Mouse (Mus musculus) midbrain, embryonic 13.5 days (tissue): ENCODE measurements around the gene Zfp217. TPM values are rescaled to one million over a fixed set of nuclear protein-coding genes. Genes with fewer than 3 reads are reported as not detected.

Experiments
- ATAC-seq: fragments of 200-750 bp; cut with Nextera tagmentation; 2 replicates; pipeline ENCODE4 v1.8.0; 2017; ENCODE audit warnings: mild to moderate bottlenecking, moderate TSS enrichment, moderate library complexity
- H3K27ac ChIP-seq: fragments of 300-500 bp; sonication (generic); 2 replicates; pipeline ENCODE4 v1.5.1; 2015; ENCODE audit warnings: inconsistent platforms, mild to moderate bottlenecking, moderate library complexity
- H3K27me3 ChIP-seq: fragments of 300-500 bp; sonication (generic); 2 replicates; pipeline ENCODE4 v1.6.1; 2015; ENCODE audit warnings: mild to moderate bottlenecking, inconsistent platforms
- H3K36me3 ChIP-seq: fragments of 300-500 bp; sonication (generic); 2 replicates; pipeline ENCODE4 v1.6.1; 2015; ENCODE audit warnings: mild to moderate bottlenecking, inconsistent platforms
- H3K4me1 ChIP-seq: fragments of 300-500 bp; sonication (generic); replicated peaks from 2 replicates; pipeline ENCODE4 v1.6.1; 2015; ENCODE audit warnings: inconsistent platforms
- H3K4me2 ChIP-seq: fragments of 300-500 bp; sonication (generic); replicated peaks from 2 replicates; pipeline ENCODE4 v1.6.1; 2015; ENCODE audit warnings: moderate library complexity, mild to moderate bottlenecking, inconsistent platforms
- H3K4me3 ChIP-seq: fragments of 300-500 bp; sonication (generic); replicated peaks from 2 replicates; pipeline ENCODE4 v1.5.1; 2015; ENCODE audit warnings: mild to moderate bottlenecking, inconsistent platforms
- H3K9ac ChIP-seq: fragments of 300-500 bp; sonication (generic); replicated peaks from 2 replicates; pipeline ENCODE4 v1.6.1; 2015; ENCODE audit warnings: mild to moderate bottlenecking, inconsistent platforms
- H3K9me3 ChIP-seq: fragments of 300-500 bp; sonication (generic); 2 replicates; pipeline ENCODE4 v1.6.1; 2016; ENCODE audit warnings: mild to moderate bottlenecking, inconsistent platforms
- WGBS: fragments of 180-500 bp; shearing (Covaris S2); methylation state at CpG from one replicate; pipeline ENCODE4 v1.1.7; 2015; 5-methylcytosine and 5-hydroxymethylcytosine counted together
- polyA plus RNA-seq: library from polyadenylated mRNA; unstranded; fragments of >200 nt; fragmentation: Nextera tagmentation; extraction: Ambion mirVana; gene quantifications from 2 replicates; pipeline ENCODE4 v1.2.1, GENCODE M21; 2015

Zfp217 gene
- polyA plus RNA-seq, 1 experiment from 2014 or later: 1.8 TPM

DNA sequence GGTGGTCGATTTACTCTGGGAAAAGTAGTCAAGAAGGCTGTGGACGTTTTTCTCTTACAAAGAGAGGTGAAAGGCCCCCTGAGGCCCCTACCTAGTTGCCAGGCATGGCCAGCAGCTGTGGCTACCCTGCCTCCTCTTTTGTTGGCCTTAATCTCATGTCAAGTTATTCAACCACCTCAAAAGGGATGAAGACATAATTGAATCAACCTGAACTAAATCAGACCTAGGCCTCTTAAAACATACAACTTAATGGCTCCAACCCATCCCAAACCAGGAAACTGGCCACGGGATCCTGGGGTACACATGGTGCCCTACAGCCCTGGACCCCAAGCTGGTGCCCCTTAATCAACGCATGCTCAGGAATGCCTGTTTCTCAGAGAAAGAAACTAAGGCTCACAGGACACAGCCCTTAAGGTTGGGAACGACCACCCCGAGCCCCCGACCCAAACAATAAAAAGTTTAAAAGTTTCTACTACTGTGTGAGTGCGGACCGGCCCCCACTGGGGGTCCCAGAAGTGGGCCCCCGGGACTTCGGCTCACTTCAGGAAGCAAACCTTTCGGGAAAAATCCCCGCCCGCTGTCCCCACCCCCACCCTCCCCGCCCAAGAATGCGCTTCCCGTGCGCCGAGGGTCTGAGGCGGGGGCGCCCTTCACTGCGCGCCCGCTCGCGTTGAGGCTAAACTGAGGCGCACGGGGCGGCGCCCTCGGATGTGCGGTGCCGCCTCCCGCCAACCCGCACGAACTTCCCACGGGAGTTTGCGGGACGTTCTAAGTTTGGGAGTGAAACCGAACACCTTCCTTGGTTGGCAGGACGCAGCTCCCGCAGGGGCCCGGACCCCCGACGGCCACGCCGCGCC, 17.8 kb downstream of the Zfp217 start:
- ATAC-seq: peak; percentile 43
- H3K4me3 ChIP-seq: peak overlapping the region; percentile 83
- under 1% methylated on average over 48 of the region's 48 CpGs for WGBS

GRCm38 (mm10) chr2:170129248-170129922, 18.5 kb downstream of the Zfp217 start:
- Histone ChIP-seq H3K4me1 (peaks cover 76% of the 10 kb centered on the region), H3K4me2 (peak overlapping the region; percentile 65), H3K9me3 (no peaks in the 10 kb centered on the region), H3K36me3 (no peaks in the 10 kb centered on the region), H3K27ac (no peak overlapping the region), H3K27me3 (0 out of 2 replicates have a peak, but pooled peaks cover 2% of the 10 kb centered on the region), H3K4me3 (peak overlapping the region; percentile 83), H3K9ac (peak overlapping the region; percentile 85; the same call in 1 of the 2 replicates)
- WGBS: 12% methylated on average over 5 of the region's 5 CpGs
- no peak for ATAC-seq

More for the DNA sequence above, 17.8 kb downstream of the Zfp217 start:
- no peaks in the 10 kb centered on the region for H3K36me3 ChIP-seq
- H3K4me1 ChIP-seq: peaks cover 71% of the 10 kb centered on the region
- H3K9ac ChIP-seq: peak overlapping the region; percentile 85
- H3K4me2 ChIP-seq: peak overlapping the region; percentile 65
- H3K27ac ChIP-seq: peak overlapping the region; percentile 77
- H3K9me3 ChIP-seq: no peaks in the 10 kb centered on the region
- H3K27me3 ChIP-seq: peaks cover 8% of the 10 kb centered on the region; the same call in 1 of the 2 replicates

DNA sequence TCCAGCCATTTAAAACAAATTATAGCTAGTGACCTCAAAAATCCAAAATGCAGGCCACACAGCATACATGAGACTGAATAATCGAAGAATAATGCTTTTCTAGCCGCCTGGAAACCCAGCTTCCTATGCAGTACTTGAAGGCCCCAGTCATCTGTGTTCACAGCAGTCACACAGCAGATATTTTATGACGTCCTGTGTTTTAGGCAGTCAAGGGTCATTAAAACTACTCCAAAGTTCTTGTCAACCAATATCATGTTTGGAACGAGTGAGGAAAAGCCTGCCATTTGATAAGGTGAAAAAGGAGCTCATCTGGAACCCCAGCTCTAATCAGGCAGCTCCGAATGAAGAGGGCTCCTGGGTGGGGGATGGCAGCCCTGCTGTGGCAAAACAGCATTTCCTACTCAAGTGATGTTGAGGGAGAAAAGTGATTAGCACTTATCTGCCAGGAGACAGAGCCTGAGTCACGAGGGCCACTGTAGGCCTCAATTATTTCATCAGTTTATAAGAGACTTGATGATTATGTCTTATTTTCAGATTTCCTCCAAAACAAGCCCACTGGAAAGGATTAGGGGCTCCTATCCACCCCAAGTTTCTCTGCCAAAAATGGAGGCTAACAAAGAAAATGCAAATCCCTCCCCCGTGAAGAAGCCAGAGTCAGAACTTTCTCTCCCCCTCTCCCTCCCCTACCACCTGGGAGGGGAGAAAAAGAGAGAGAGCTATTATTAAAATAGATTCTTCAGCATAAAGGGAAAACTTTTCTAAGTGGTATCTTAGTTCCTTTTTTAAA, 19.2 kb downstream of the Zfp217 start:
- Histone ChIP-seq H3K27me3 (no peaks in the 10 kb centered on the region), H3K4me2 (peak overlapping the region; percentile 65), H3K9me3 (no peaks in the 10 kb centered on the region), H3K27ac (peak overlapping the region; percentile 35; the same call in 1 of the 2 replicates), H3K4me3 (0 out of 2 replicates have a peak overlapping the region, but pooled peaks have one; percentile 83), H3K4me1 (peaks cover 75% of the 10 kb centered on the region), H3K9ac (no peak overlapping the region), H3K36me3 (no peaks in the 10 kb centered on the region)
- 21% methylated on average over 7 of the region's 7 CpGs for WGBS
- no peak for ATAC-seq

- no peaks in the 10 kb centered on the region for H3K9me3 ChIP-seq
- 49% methylated on average over 3 of the region's 3 CpGs for WGBS
- H3K9ac ChIP-seq: no peak overlapping the region
- H3K36me3 ChIP-seq: peaks cover 4% of the 10 kb centered on the region; the same call in 1 of the 2 replicates
- H3K4me3 ChIP-seq: no peak overlapping the region
- H3K27me3 ChIP-seq: no peaks in the 10 kb centered on the region
- H3K4me2 ChIP-seq: no peak overlapping the region
- no peak for ATAC-seq
- peaks cover 64% of the 10 kb centered on the region for H3K4me1 ChIP-seq
- no peak overlapping the region for H3K27ac ChIP-seq
Measured at GRCm38 (mm10) chr2:170127523-170127922, 20.4 kb downstream of the Zfp217 start.

GRCm38 (mm10) chr2:170126266-170126665, 21.6 kb downstream of the Zfp217 start:
- Histone ChIP-seq H3K9ac (no peak overlapping the region), H3K36me3 (peaks cover 5% of the 10 kb centered on the region; the same call in 1 of the 2 replicates), H3K4me1 (peaks cover 56% of the 10 kb centered on the region), H3K4me3 (no peak overlapping the region), H3K27me3 (no peaks in the 10 kb centered on the region), H3K4me2 (no peak overlapping the region), H3K9me3 (no peaks in the 10 kb centered on the region), H3K27ac (no peak overlapping the region)
- ATAC-seq: no peak
- 97% methylated on average over 1 of the region's 1 CpGs for WGBS

- WGBS: 88% methylated on average over 7 of the region's 7 CpGs
- H3K4me1 ChIP-seq: peaks cover 34% of the 10 kb centered on the region
- no peak overlapping the region for H3K27ac ChIP-seq
- no peak for ATAC-seq
- H3K4me2 ChIP-seq: no peak overlapping the region
- H3K4me3 ChIP-seq: no peak overlapping the region
- no peaks in the 10 kb centered on the region for H3K27me3 ChIP-seq
- H3K9ac ChIP-seq: no peak overlapping the region
- no peaks in the 10 kb centered on the region for H3K9me3 ChIP-seq
- H3K36me3 ChIP-seq: peaks cover 33% of the 10 kb centered on the region
Measured at GRCm38 (mm10) chr2:170122197-170122596, 25.7 kb downstream of the Zfp217 start.

GRCm38 (mm10) chr2:170120139-170121027, 27.5 kb downstream of the Zfp217 start:
- Histone ChIP-seq H3K27me3 (no peaks in the 10 kb centered on the region), H3K4me1 (peaks cover 23% of the 10 kb centered on the region), H3K9ac (no peak overlapping the region), H3K9me3 (no peaks in the 10 kb centered on the region), H3K27ac (no peak overlapping the region), H3K36me3 (peaks cover 33% of the 10 kb centered on the region), H3K4me2 (no peak overlapping the region), H3K4me3 (no peak overlapping the region)
- no peak for ATAC-seq
- WGBS: 88% methylated on average over 19 of the region's 19 CpGs

- Histone ChIP-seq H3K4me1 (peaks cover 24% of the 10 kb centered on the region), H3K36me3 (peaks cover 62% of the 10 kb centered on the region), H3K9ac (no peak overlapping the region), H3K4me2 (no peak overlapping the region), H3K9me3 (no peaks in the 10 kb centered on the region), H3K27me3 (no peaks in the 10 kb centered on the region), H3K4me3 (no peak overlapping the region), H3K27ac (no peak overlapping the region)
- no peak for ATAC-seq
- 48% methylated on average over 4 of the region's 4 CpGs for WGBS
Measured at GRCm38 (mm10) chr2:170116704-170117281, 31.1 kb downstream of the Zfp217 start.

- WGBS: 91% methylated on average over 8 of the region's 8 CpGs
- Histone ChIP-seq H3K36me3 (peaks cover 53% of the 10 kb centered on the region), H3K27ac (no peak overlapping the region)
Measured at GRCm38 (mm10) chr2:170110306-170110705, 37.6 kb downstream of the Zfp217 start.

DNA sequence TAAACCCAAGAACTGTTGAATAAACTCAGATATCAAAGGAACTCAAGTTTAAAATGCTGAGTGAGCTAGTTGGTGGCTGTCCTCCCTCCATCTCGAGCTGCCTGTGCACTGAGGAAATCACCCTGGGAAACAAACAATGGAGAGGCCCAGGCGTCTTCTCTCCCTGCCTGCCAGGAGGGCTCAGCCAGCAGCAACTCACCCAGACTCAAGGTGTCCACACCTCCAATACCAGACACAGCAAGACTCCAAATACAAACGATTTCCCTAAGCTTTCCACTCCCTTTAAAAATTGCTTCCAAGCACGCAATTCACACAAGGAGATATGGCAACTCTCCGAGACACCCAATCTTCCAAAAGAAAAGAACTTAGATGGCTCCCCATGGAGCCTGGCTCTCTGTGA, 38.4 kb downstream of the Zfp217 start:
- Histone ChIP-seq H3K36me3 (peaks cover 45% of the 10 kb centered on the region), H3K4me3 (no peak overlapping the region), H3K27me3 (no peaks in the 10 kb centered on the region), H3K9ac (no peak overlapping the region), H3K27ac (no peak overlapping the region), H3K4me1 (peaks cover 21% of the 10 kb centered on the region), H3K4me2 (no peak overlapping the region), H3K9me3 (no peaks in the 10 kb centered on the region)
- ATAC-seq: no peak
- 32% methylated on average over 5 of the region's 5 CpGs for WGBS

More at GRCm38 (mm10) chr2:170110306-170110705, 37.6 kb downstream of the Zfp217 start:
- Histone ChIP-seq H3K4me2 (no peak overlapping the region), H3K27me3 (no peaks in the 10 kb centered on the region), H3K9ac (no peak overlapping the region), H3K4me1 (peaks cover 21% of the 10 kb centered on the region), H3K9me3 (no peaks in the 10 kb centered on the region), H3K4me3 (no peak overlapping the region)
- ATAC-seq: no peak
